Mouse (Mus musculus) neural tube, embryonic 14.5 days (tissue): ENCODE data around the gene Gkn2. TPM values are rescaled to one million over a fixed set of nuclear protein-coding genes. Genes with fewer than 3 reads are reported as not detected.
A peak's percentile ranks its signal among the peaks of the same experiment; 100 is the strongest.

ENCODE experiments used
- ATAC-seq: fragments of 200-750 bp; cut with Nextera tagmentation; 2 replicates; pipeline ENCODE4 v1.8.0; 2017; ENCODE audit warnings: low read depth, mild to moderate bottlenecking, moderate TSS enrichment, moderate library complexity
- H3K27ac ChIP-seq: fragments of 300-500 bp; sonication (generic); 2 replicates; pipeline ENCODE4 v1.5.1; 2014; ENCODE audit warnings: low read depth, mild to moderate bottlenecking, control low read depth, low read length, moderate library complexity, mixed read lengths
- H3K27me3 ChIP-seq: fragments of 300-500 bp; sonication (generic); 2 replicates; pipeline ENCODE4 v1.6.1; 2014; ENCODE audit warnings: low read length; ENCODE audit not compliant: control insufficient read depth, insufficient read depth
- H3K36me3 ChIP-seq: fragments of 300-500 bp; sonication (generic); 2 replicates; pipeline ENCODE4 v1.6.1; 2014; ENCODE audit warnings: low read length, mixed read lengths; ENCODE audit not compliant: control insufficient read depth, insufficient read depth
- H3K4me1 ChIP-seq: fragments of 300-500 bp; sonication (generic); 2 replicates; pipeline ENCODE4 v1.6.1; 2014; ENCODE audit warnings: low read length; ENCODE audit not compliant: control insufficient read depth, insufficient read depth
- H3K4me2 ChIP-seq: fragments of 300-500 bp; sonication (generic); 2 replicates; pipeline ENCODE4 v1.6.1; 2014; ENCODE audit warnings: mild to moderate bottlenecking, low read depth, low read length, control low read depth
- H3K4me3 ChIP-seq: fragments of 300-500 bp; sonication (generic); 2 replicates; pipeline ENCODE4 v1.5.1; 2014; ENCODE audit warnings: low read depth, low read length, control low read depth, mixed read lengths
- H3K9ac ChIP-seq: fragments of 300-500 bp; sonication (generic); replicated peaks from 2 replicates; pipeline ENCODE4 v1.6.1; 2014; ENCODE audit warnings: low read depth, mild to moderate bottlenecking, control low read depth, low read length, mixed read lengths
- H3K9me3 ChIP-seq: fragments of 300-500 bp; sonication (generic); 2 replicates; pipeline ENCODE4 v1.6.1; 2016; ENCODE audit warnings: low read length; ENCODE audit not compliant: control insufficient read depth
- WGBS: fragments of 180-500 bp; shearing (Covaris S2); extraction: QIAGEN DNeasy Blood & Tissue Kit; methylation state at CpG from one replicate; pipeline ENCODE4 v1.1.7; 2014; 5-methylcytosine and 5-hydroxymethylcytosine counted together
- polyA plus RNA-seq: library from polyadenylated mRNA; unstranded; fragments of >200 nt; fragmentation: Nextera tagmentation; extraction: Ambion mirVana; gene quantifications from 2 replicates; pipeline ENCODE4 v1.2.1, GENCODE M21; 2014

Gkn2 gene
- polyA plus RNA-seq, 1 experiment from 2014 or later = not detected

- 77% methylated on average over 8 of the region's 8 CpGs for WGBS
- Histone ChIP-seq H3K27ac (no peak overlapping the region), H3K4me3 (no peak overlapping the region), H3K36me3 (no peaks in the 10 kb centered on the region), H3K4me2 (no peak overlapping the region), H3K4me1 (no peaks in the 10 kb centered on the region), H3K9me3 (no peaks in the 10 kb centered on the region), H3K27me3 (no peaks in the 10 kb centered on the region), H3K9ac (no peak overlapping the region)
- ATAC-seq = no peak
Observed at GRCm38 (mm10) chr6:87393466-87394205, 20.5 kb downstream of the Gkn2 start.

- WGBS = 85% methylated on average over 9 of the region's 9 CpGs
- Histone ChIP-seq H3K4me3 (no peak overlapping the region), H3K9ac (no peak overlapping the region), H3K9me3 (no peaks in the 10 kb centered on the region), H3K27me3 (no peaks in the 10 kb centered on the region), H3K27ac (no peak overlapping the region), H3K4me2 (no peak overlapping the region), H3K36me3 (no peaks in the 10 kb centered on the region), H3K4me1 (no peaks in the 10 kb centered on the region)
- no peak for ATAC-seq
Observed at GRCm38 (mm10) chr6:87394783-87395182, 21.6 kb downstream of the Gkn2 start.

DNA sequence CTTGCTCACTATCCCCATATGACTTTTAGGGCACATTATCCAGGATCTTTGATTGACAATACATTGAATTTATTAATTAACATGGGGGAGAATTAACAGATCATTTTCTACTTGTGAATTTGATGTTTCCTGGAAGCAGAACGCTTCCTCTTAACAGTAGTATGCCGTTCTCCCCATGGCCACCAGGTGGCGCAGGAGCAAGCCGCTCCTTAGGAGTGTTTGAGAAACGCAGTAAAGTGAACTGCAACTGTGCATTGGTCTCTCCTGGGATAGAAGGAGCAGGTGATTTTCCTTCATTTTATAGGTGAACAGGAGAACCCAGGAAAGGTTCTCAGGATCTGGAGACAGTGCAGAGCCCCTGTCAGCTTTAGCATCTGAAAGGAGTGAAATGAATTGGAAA is 26.0 kb downstream of the Gkn2 start:
- Histone ChIP-seq H3K4me1 (no peaks in the 10 kb centered on the region), H3K27ac (no peak overlapping the region), H3K27me3 (no peaks in the 10 kb centered on the region), H3K9me3 (no peaks in the 10 kb centered on the region), H3K4me2 (no peak overlapping the region), H3K9ac (no peak overlapping the region), H3K36me3 (no peaks in the 10 kb centered on the region), H3K4me3 (no peak overlapping the region)
- WGBS = 3% methylated on average over 5 of the region's 5 CpGs
- peak; percentile 61; the same call in 1 of the 2 replicates for ATAC-seq

- Histone ChIP-seq H3K4me1 (no peaks in the 10 kb centered on the region), H3K27ac (no peak overlapping the region), H3K9ac (no peak overlapping the region), H3K4me2 (no peak overlapping the region), H3K9me3 (no peaks in the 10 kb centered on the region), H3K4me3 (no peak overlapping the region), H3K36me3 (no peaks in the 10 kb centered on the region), H3K27me3 (no peaks in the 10 kb centered on the region)
- 77% methylated on average over 4 of the region's 4 CpGs for WGBS
- no peak for ATAC-seq
Observed at GRCm38 (mm10) chr6:87399886-87400566, 26.9 kb downstream of the Gkn2 start.

DNA sequence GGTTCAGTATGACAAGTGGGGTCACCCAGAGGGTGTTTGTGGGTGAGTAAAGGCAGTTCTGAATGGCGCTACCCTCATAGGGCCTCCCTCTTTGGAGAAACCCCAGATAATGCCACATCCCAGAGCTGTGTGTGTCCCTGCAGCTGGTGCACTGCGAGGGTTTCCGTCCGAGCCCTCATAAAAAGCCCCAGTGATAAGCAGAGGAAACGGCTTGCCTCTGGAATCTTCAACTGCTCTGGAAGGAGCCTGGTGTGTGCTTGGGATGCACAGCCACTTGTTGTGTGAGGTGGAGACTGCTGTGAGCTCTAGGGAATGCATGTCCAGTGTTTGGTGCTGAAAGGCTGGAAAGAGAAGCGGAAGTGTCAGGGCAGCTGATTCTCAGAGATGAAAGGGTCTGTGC is 28.3 kb downstream of the Gkn2 start:
- Histone ChIP-seq H3K4me1 (no peaks in the 10 kb centered on the region), H3K27ac (no peak overlapping the region), H3K9ac (no peak overlapping the region), H3K4me3 (no peak overlapping the region), H3K4me2 (no peak overlapping the region), H3K36me3 (no peaks in the 10 kb centered on the region), H3K9me3 (no peaks in the 10 kb centered on the region), H3K27me3 (no peaks in the 10 kb centered on the region)
- WGBS = 63% methylated on average over 6 of the region's 6 CpGs
- no peak for ATAC-seq

- 11% methylated on average over 3 of the region's 3 CpGs for WGBS
- H3K4me2 ChIP-seq = no peak overlapping the region
- no peak overlapping the region for H3K27ac ChIP-seq
- H3K4me1 ChIP-seq = no peaks in the 10 kb centered on the region
- H3K9me3 ChIP-seq = no peaks in the 10 kb centered on the region
- H3K9ac ChIP-seq = no peak overlapping the region
- ATAC-seq = peak; percentile 58; the same call in 1 of the 2 replicates
- H3K27me3 ChIP-seq = no peaks in the 10 kb centered on the region
- H3K36me3 ChIP-seq = no peaks in the 10 kb centered on the region
- H3K4me3 ChIP-seq = no peak overlapping the region
Observed at GRCm38 (mm10) chr6:87412011-87412410, 38.9 kb downstream of the Gkn2 start.

- 83% methylated on average over 7 of the region's 7 CpGs for WGBS
- Histone ChIP-seq H3K27ac (no peak overlapping the region), H3K4me2 (no peak overlapping the region), H3K27me3 (no peaks in the 10 kb centered on the region), H3K9ac (no peak overlapping the region), H3K9me3 (no peaks in the 10 kb centered on the region), H3K4me3 (no peak overlapping the region), H3K4me1 (no peaks in the 10 kb centered on the region), H3K36me3 (no peaks in the 10 kb centered on the region)
- no peak for ATAC-seq
Observed at GRCm38 (mm10) chr6:87422304-87422703, 49.1 kb downstream of the Gkn2 start.

- H3K36me3 ChIP-seq = no peaks in the 10 kb centered on the region
- peak overlapping the region; percentile 21; the same call in 1 of the 2 replicates for H3K4me2 ChIP-seq
- no peaks in the 10 kb centered on the region for H3K27me3 ChIP-seq
- H3K27ac ChIP-seq = no peak overlapping the region
- no peaks in the 10 kb centered on the region for H3K9me3 ChIP-seq
- H3K9ac ChIP-seq = no peak overlapping the region
- H3K4me1 ChIP-seq = no peaks in the 10 kb centered on the region
- no peak overlapping the region for H3K4me3 ChIP-seq
- no peak; the same call in 1 of the 2 replicates for ATAC-seq
- WGBS = 49% methylated on average over 19 of the region's 19 CpGs
Observed at GRCm38 (mm10) chr6:87424037-87424816, 51.1 kb downstream of the Gkn2 start.

DNA sequence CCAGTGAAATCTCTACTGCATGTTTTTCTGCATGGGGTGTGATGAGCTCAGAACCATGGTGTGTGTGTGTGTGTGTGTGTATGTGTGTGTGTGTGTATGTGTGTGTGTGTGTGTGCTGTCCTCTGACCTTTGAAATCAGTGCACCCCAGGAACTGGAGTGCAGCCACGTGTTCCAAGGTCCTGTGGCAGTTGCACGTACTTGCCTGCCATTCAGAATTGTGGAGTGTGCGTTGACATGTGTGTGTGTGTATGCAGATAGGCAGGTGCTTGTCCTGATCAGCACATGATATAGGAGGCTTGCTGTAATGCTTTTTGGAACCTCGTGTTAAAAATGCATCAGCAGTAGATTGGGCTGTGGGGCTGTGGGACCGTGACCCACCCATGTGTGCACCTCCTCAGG is 53.8 kb downstream of the Gkn2 start:
- ATAC-seq = no peak
- 77% methylated on average over 5 of the region's 5 CpGs for WGBS
- H3K27ac ChIP-seq = no peak overlapping the region
- no peak overlapping the region for H3K4me3 ChIP-seq
- no peaks in the 10 kb centered on the region for H3K36me3 ChIP-seq
- no peaks in the 10 kb centered on the region for H3K9me3 ChIP-seq
- no peak overlapping the region for H3K9ac ChIP-seq
- H3K4me1 ChIP-seq = no peaks in the 10 kb centered on the region
- no peaks in the 10 kb centered on the region for H3K27me3 ChIP-seq
- H3K4me2 ChIP-seq = no peak overlapping the region
